Mouse (Mus musculus): ENCODE data around the gene Lmo2. TPM values are rescaled to one million over a fixed set of nuclear protein-coding genes. Genes with fewer than 3 reads are reported as not detected.

Gene Lmo2
- total and polyA plus RNA-seq, 2 experiments from 2014 or later: 5.7 to 12.3 TPM

DNA sequence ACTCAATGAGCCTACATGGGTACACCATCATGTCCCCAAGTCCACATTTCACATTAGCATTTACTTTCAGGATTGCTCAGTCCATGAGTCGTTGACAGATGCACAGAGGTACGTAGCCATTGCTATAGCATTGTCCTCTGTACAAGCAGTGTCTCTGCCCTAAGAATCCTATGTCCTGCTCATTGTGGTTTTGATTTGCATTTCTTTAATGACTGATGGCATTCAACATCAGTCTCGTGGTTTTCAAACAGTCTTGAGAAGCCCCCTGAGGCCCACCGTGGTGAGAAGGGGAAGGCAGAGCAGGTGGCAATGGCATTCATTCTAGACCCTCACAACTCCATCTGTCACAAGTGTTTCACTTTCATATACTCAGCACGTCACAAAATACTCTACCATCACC is 40.4 kb upstream of the Lmo2 start:
- Histone ChIP-seq H3K4me3 (ENCODE audit: low read depth, low read length) (no peak overlapping the region), H3K4me1 (ENCODE audit: control insufficient read depth, insufficient read depth) (no peaks in the 10 kb centered on the region), H3K36me3 (replicated peaks; ENCODE audit: control insufficient read depth, insufficient read depth, low read length) (no peaks in the 10 kb centered on the region), H3K9me3 (replicated peaks; ENCODE audit: control insufficient read depth, low read length) (no peaks in the 10 kb centered on the region), H3K27ac (ENCODE audit: low read depth) (no peak overlapping the region), H3K4me2 (ENCODE audit: low read depth, low read length) (no peak overlapping the region), H3K9ac (replicated peaks; ENCODE audit: low read depth, low read length) (no peak overlapping the region), H3K27me3 (ENCODE audit: control insufficient read depth, insufficient read depth, low read length) (no peaks in the 10 kb centered on the region)
- no peak for ATAC-seq (ENCODE audit: insufficient read depth, low read depth)
- no peak for DNase-seq (ENCODE audit: low spot score)
- TF ChIP-seq CTCF (IDR thresholded peaks at IDR 0.05; ENCODE audit: low read depth) (no peak), EP300 (IDR thresholded peaks at IDR 0.05; ENCODE audit: low read depth) (no peak)
- WGBS: 81% methylated on average over 5 of the region's 5 CpGs

GRCm38 (mm10) chr2:103918375-103918774 is 39.4 kb upstream of the Lmo2 start:
- no peak overlapping the region for H3K4me3 ChIP-seq (ENCODE audit: low read depth, low read length)
- H3K36me3 ChIP-seq (replicated peaks; ENCODE audit: control insufficient read depth, insufficient read depth, low read length): no peaks in the 10 kb centered on the region
- no peak for ATAC-seq (ENCODE audit: insufficient read depth, low read depth)
- WGBS: 69% methylated on average over 2 of the region's 2 CpGs
- no peak overlapping the region for H3K27ac ChIP-seq (ENCODE audit: low read depth)
- no peaks in the 10 kb centered on the region for H3K27me3 ChIP-seq (ENCODE audit: control insufficient read depth, insufficient read depth, low read length)
- no peak overlapping the region for H3K9ac ChIP-seq (replicated peaks; ENCODE audit: low read depth, low read length)
- DNase-seq (ENCODE audit: low spot score): no peak
- no peaks in the 10 kb centered on the region for H3K9me3 ChIP-seq (replicated peaks; ENCODE audit: control insufficient read depth, low read length)
- no peak for TF ChIP-seq EP300 (IDR thresholded peaks at IDR 0.05; ENCODE audit: low read depth)
- no peak for TF ChIP-seq CTCF (IDR thresholded peaks at IDR 0.05; ENCODE audit: low read depth)
- H3K4me1 ChIP-seq (ENCODE audit: control insufficient read depth, insufficient read depth): no peaks in the 10 kb centered on the region
- no peak overlapping the region for H3K4me2 ChIP-seq (ENCODE audit: low read depth, low read length)

- TF ChIP-seq CTCF (IDR thresholded peaks at IDR 0.05; ENCODE audit: low read depth): no peak
- TF ChIP-seq EP300 (IDR thresholded peaks at IDR 0.05; ENCODE audit: low read depth): no peak
- Histone ChIP-seq H3K27me3 (ENCODE audit: control insufficient read depth, insufficient read depth, low read length) (no peaks in the 10 kb centered on the region), H3K4me3 (ENCODE audit: low read depth, low read length) (no peak overlapping the region), H3K9me3 (replicated peaks; ENCODE audit: control insufficient read depth, low read length) (no peaks in the 10 kb centered on the region), H3K4me1 (ENCODE audit: control insufficient read depth, insufficient read depth) (no peaks in the 10 kb centered on the region), H3K27ac (ENCODE audit: low read depth) (no peak overlapping the region), H3K9ac (replicated peaks; ENCODE audit: low read depth, low read length) (no peak overlapping the region), H3K36me3 (replicated peaks; ENCODE audit: control insufficient read depth, insufficient read depth, low read length) (no peaks in the 10 kb centered on the region), H3K4me2 (ENCODE audit: low read depth, low read length) (no peak overlapping the region)
- DNase-seq (ENCODE audit: low spot score) (no peak), ATAC-seq (ENCODE audit: insufficient read depth, low read depth) (no peak)
- 89% methylated on average over 6 of the region's 6 CpGs for WGBS
These were observed 38.3 kb upstream of the Lmo2 start for GRCm38 (mm10) chr2:103919488-103919887.

DNA sequence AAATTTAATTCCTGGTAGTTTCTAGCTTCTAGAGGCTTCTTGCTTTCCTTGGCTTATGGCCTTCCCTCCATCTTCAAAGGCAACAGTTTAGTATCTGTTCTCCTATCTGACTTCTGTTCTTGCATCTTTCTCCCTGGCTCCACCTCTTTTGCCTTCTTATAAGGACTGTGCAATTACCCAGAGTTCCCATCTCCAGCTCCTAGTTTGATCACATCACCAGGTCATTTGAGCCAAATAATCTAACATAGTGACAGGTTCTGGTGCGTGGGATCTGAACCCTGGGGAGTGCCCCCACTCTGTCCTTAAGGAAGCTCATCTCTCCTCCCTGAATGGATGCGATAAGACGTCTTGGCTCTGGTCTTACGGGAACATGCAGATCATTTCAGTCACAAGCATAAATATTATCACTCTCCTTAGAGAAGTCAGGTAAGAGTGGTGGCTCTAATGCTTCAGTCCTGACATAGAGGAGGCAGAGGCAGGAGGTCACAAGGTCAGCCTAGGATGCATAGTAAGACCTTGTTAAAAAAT is 31.1 kb upstream of the Lmo2 start:
- Histone ChIP-seq H3K9me3 (replicated peaks; ENCODE audit: control insufficient read depth, low read length) (no peaks in the 10 kb centered on the region), H3K27ac (ENCODE audit: low read depth) (no peak overlapping the region), H3K9ac (replicated peaks; ENCODE audit: low read depth, low read length) (no peak overlapping the region), H3K4me3 (ENCODE audit: low read depth, low read length) (no peak overlapping the region), H3K27me3 (ENCODE audit: control insufficient read depth, insufficient read depth, low read length) (no peaks in the 10 kb centered on the region), H3K36me3 (replicated peaks; ENCODE audit: control insufficient read depth, insufficient read depth, low read length) (no peaks in the 10 kb centered on the region), H3K4me1 (ENCODE audit: control insufficient read depth, insufficient read depth) (no peaks in the 10 kb centered on the region), H3K4me2 (ENCODE audit: low read depth, low read length) (no peak overlapping the region)
- 73% methylated on average over 4 of the region's 4 CpGs for WGBS
- ATAC-seq (ENCODE audit: insufficient read depth, low read depth) (no peak), DNase-seq (ENCODE audit: low spot score) (no peak)
- TF ChIP-seq CTCF (IDR thresholded peaks at IDR 0.05; ENCODE audit: low read depth) (no peak), EP300 (IDR thresholded peaks at IDR 0.05; ENCODE audit: low read depth) (no peak)

- Histone ChIP-seq H3K4me2 (ENCODE audit: low read depth, low read length) (no peak overlapping the region), H3K9ac (replicated peaks; ENCODE audit: low read depth, low read length) (no peak overlapping the region), H3K27me3 (ENCODE audit: control insufficient read depth, insufficient read depth, low read length) (no peaks in the 10 kb centered on the region), H3K36me3 (replicated peaks; ENCODE audit: control insufficient read depth, insufficient read depth, low read length) (no peaks in the 10 kb centered on the region), H3K4me3 (ENCODE audit: low read depth, low read length) (no peak overlapping the region), H3K4me1 (ENCODE audit: control insufficient read depth, insufficient read depth) (no peaks in the 10 kb centered on the region), H3K9me3 (replicated peaks; ENCODE audit: control insufficient read depth, low read length) (no peaks in the 10 kb centered on the region), H3K27ac (ENCODE audit: low read depth) (no peak overlapping the region)
- DNase-seq (ENCODE audit: low spot score): no peak
- ATAC-seq (ENCODE audit: insufficient read depth, low read depth): no peak
- 71% methylated on average over 1 of the region's 1 CpGs for WGBS
- TF ChIP-seq CTCF (IDR thresholded peaks at IDR 0.05; ENCODE audit: low read depth) (no peak), EP300 (IDR thresholded peaks at IDR 0.05; ENCODE audit: low read depth) (no peak)
These were observed 30.1 kb upstream of the Lmo2 start for GRCm38 (mm10) chr2:103927610-103928145.
